Mouse (Mus musculus) C2C12 (cell line): ENCODE measurements at regions not wholly inside any gene's neighbourhood (a gene's known extent, or its start where the extent isn't known, plus 50 kb on each side); places are given as distances from the start of the nearest gene placed in this dataset.

ENCODE experiments used
- H3K27me3 ChIP-seq: one replicate; pipeline ENCODE4 v1.6.1; 2011; ENCODE audit not compliant: control insufficient read depth, insufficient read depth, insufficient read length
- H3K36me3 ChIP-seq: one replicate; pipeline ENCODE4 v1.6.1; 2011; ENCODE audit not compliant: control insufficient read depth, insufficient read depth
- H3K4me3 ChIP-seq: one replicate; pipeline ENCODE4 v1.5.1; 2011; ENCODE audit warnings: mild to moderate bottlenecking, control low read depth; ENCODE audit not compliant: poor library complexity, insufficient read depth, severe bottlenecking
- H3K79me2 ChIP-seq: one replicate; pipeline ENCODE4 v1.6.1; 2011; ENCODE audit not compliant: control insufficient read depth, insufficient read depth
- H3K79me3 ChIP-seq: one replicate; pipeline ENCODE4 v1.6.1; 2011; ENCODE audit warnings: low read depth, control low read depth
- H3ac ChIP-seq: one replicate; pipeline ENCODE3; 2011; ENCODE audit warnings: low read depth; ENCODE audit not compliant: control insufficient read depth, insufficient read length
- CEBPB ChIP-seq: IDR thresholded peaks from one replicate; pipeline ENCODE4 v1.6.1; 2011; ENCODE audit warnings: low read depth, mild to moderate bottlenecking, control low read depth, moderate library complexity
- CTCF ChIP-seq: IDR thresholded peaks from one replicate; pipeline ENCODE4 v1.5.1; 2011; ENCODE audit not compliant: control insufficient read depth, insufficient read depth, insufficient read length
- FOSL1 ChIP-seq: IDR thresholded peaks from one replicate; pipeline ENCODE4 v1.8.0; 2011; ENCODE audit warnings: mild to moderate bottlenecking, low read length; ENCODE audit not compliant: poor library complexity, insufficient read depth, severe bottlenecking
- MAX ChIP-seq: IDR thresholded peaks from one replicate; pipeline ENCODE4 v1.6.1; 2011; ENCODE audit warnings: mild to moderate bottlenecking, control low read depth
- MYOD1 ChIP-seq: IDR thresholded peaks from one replicate; pipeline ENCODE4 v1.6.1; 2011; ENCODE audit warnings: low read depth; ENCODE audit not compliant: control insufficient read depth, insufficient read length
- MYOG ChIP-seq: IDR thresholded peaks from one replicate; pipeline ENCODE4 v1.6.1; 2011; ENCODE audit not compliant: control insufficient read depth, insufficient read length; ENCODE audit errors: extremely low read depth
- USF1 ChIP-seq: IDR thresholded peaks from one replicate; pipeline ENCODE4 v1.6.1; 2011; ENCODE audit warnings: low read depth, mild to moderate bottlenecking, control low read depth, moderate library complexity

GRCm38 (mm10) chr17:16311196-16311873, 480.5 kb upstream of the Rgmb start:
- no peaks in the 10 kb centered on the region for H3K27me3 ChIP-seq
- H3K4me3 ChIP-seq, result no peak overlapping the region
- TF ChIP-seq MYOD1 (no peak), MAX (no peak), FOSL1 (no peak), CTCF (no peak), CEBPB (no peak), MYOG (no peak), USF1 (no peak)
- no peak overlapping the region for H3ac ChIP-seq
- no peaks in the 10 kb centered on the region for H3K79me3 ChIP-seq
- no peaks in the 10 kb centered on the region for H3K79me2 ChIP-seq
- H3K36me3 ChIP-seq, result no peaks in the 10 kb centered on the region

- no peaks in the 10 kb centered on the region for H3K36me3 ChIP-seq
- no peak for TF ChIP-seq USF1
- no peak for TF ChIP-seq MAX
- TF ChIP-seq MYOG, result no peak
- TF ChIP-seq CEBPB, result no peak
- no peak for TF ChIP-seq FOSL1
- no peak for TF ChIP-seq MYOD1
- no peak for TF ChIP-seq CTCF
- H3ac ChIP-seq, result no peak overlapping the region
- H3K4me3 ChIP-seq, result no peak overlapping the region
- H3K27me3 ChIP-seq, result no peaks in the 10 kb centered on the region
- H3K79me2 ChIP-seq, result no peaks in the 10 kb centered on the region
- no peaks in the 10 kb centered on the region for H3K79me3 ChIP-seq
Measured at GRCm38 (mm10) chr17:16301776-16302175, 470.9 kb upstream of the Rgmb start.

- Histone ChIP-seq H3K36me3 (no peaks in the 10 kb centered on the region), H3K27me3 (no peaks in the 10 kb centered on the region), H3K79me2 (no peaks in the 10 kb centered on the region), H3K79me3 (no peaks in the 10 kb centered on the region), H3K4me3 (no peak overlapping the region), H3ac (no peak overlapping the region)
- no peak for TF ChIP-seq MYOG
- TF ChIP-seq MYOD1, result no peak
- no peak for TF ChIP-seq CTCF
- no peak for TF ChIP-seq MAX
- no peak for TF ChIP-seq FOSL1
- no peak for TF ChIP-seq CEBPB
- no peak for TF ChIP-seq USF1
Measured at GRCm38 (mm10) chr17:16298553-16298952, 467.7 kb upstream of the Rgmb start.
